Mouse (Mus musculus): ENCODE measurements at regions not wholly inside any gene's neighbourhood (a gene's known extent, or its start where the extent isn't known, plus 50 kb on each side); places are given as distances from the start of the nearest gene placed in this dataset.

- no peak for DNase-seq (ENCODE audit: low read depth, low spot score)
These were observed 230.6 kb downstream of the Snx10 start for GRCm38 (mm10) chr6:51754239-51754681.

DNA sequence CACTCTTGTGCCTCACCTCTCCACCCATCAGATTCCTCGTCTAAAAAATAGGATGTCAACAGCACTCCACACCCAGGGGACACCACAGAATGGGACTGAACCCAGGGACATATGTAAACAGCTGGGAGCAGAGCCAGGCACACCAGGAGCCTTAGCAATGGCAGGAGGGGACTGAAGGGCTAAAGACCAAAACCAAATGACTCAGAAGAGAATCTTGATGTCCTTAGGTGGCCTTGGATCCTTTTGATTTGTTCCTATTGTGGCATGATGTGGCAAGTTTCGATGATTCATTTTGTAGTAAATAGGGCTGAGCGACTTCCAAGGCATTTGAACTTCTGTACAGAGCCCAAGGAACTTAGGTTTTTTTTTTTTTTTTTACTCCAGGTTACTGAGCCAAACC lies 233.4 kb downstream of the Snx10 start:
- no peak for DNase-seq (ENCODE audit: low read depth, low spot score)

- no peak for DNase-seq (ENCODE audit: low read depth, low spot score)
These were observed 234.0 kb downstream of the Snx10 start for GRCm38 (mm10) chr6:51757746-51758145.

- no peak for DNase-seq (ENCODE audit: low read depth, low spot score)
These were observed 235.1 kb downstream of the Snx10 start for GRCm38 (mm10) chr6:51758781-51759180.

DNA sequence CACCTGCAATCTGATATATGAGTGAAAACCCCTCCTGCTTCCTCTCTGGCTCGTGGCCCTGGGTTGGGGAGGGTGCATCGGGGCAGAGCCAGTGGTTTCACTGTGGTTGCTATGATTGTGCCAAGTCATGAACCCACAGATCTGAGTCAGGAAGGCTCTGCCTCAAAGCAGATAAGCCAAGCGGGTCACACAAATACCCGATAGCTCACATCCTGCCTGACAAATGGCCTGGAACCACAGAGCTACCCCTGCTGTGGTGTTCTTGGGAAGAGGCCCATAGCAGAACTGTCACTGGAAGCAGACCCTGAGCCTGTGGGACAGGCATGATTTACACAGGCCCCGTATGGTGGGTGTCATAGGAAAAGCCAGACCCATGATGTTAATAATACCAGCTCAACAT lies 236.7 kb downstream of the Snx10 start:
- DNase-seq (ENCODE audit: low read depth, low spot score), result no peak

GRCm38 (mm10) chr6:51761506-51761905 lies 237.8 kb downstream of the Snx10 start:
- no peak for DNase-seq (ENCODE audit: low read depth, low spot score)

DNA sequence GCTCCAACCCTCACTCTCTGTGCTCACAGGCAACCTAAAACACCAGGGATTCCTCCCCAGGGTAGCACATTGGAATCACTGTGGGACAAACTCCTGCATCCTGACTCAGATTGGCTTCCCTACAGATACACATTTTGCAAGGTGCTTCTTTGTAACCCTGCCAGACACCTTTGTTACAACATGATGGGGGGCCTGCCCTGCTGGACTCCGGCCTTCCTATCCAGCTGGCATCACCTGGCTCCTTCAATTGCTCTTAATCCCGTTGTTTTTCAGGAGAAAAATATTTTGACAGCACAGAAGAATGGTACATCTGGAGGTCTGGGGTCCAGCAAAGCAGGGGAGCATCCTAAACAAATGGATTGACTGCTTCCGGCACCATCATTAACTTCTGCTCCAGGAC lies 242.8 kb downstream of the Snx10 start:
- no peak for DNase-seq (ENCODE audit: low read depth, low spot score)

GRCm38 (mm10) chr6:51767582-51768341 lies 244.1 kb downstream of the Snx10 start:
- DNase-seq (ENCODE audit: low read depth, low spot score), result no peak

DNA sequence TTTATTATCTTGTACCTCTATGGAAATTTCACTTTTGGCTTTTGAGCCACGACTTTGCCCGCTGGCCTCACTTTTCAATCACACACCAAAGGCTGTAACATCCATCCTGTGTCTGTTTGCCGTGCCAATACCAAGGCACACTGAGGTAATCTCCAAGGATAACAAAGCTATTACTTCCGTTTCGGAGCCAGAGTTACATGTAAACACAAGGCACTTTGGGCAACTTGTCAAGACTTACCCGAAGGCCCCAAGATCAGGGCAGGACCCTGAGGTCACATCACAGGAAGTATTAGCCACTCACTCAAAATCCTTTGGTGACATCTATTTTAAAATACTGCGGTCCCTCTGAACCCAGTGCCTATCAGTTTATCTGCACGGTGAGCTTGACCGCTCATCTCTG lies 241.3 kb downstream of the Skap2 start:
- DNase-seq (ENCODE audit: low read depth, low spot score), result no peak

GRCm38 (mm10) chr6:51771424-51771823 lies 240.9 kb downstream of the Skap2 start:
- no peak for DNase-seq (ENCODE audit: low read depth, low spot score)

- peak; percentile 36 for DNase-seq (ENCODE audit: low read depth, low spot score)
These were observed 237.6 kb downstream of the Skap2 start for GRCm38 (mm10) chr6:51774771-51775170.

GRCm38 (mm10) chr6:51785615-51786014 lies 226.7 kb downstream of the Skap2 start:
- DNase-seq (ENCODE audit: low read depth, low spot score), result no peak

DNA sequence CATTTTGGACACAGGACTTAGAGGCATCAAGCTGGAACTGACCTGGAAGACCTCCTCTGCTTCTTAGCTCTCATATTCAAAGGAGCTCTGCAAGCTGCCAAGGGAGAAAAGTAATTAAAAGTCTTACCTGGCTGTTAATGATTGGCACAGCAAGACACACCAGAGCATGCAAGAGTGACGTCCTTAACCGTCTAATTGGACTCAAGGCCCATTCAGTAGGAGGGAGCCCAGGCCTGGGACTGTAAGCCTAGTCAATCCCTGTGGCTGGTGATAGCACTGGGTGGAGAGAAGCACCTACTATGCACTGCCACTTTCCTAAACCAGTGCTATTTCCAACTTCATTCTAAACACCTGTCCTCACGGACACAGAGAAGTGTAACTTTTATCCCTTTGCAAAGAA lies 225.5 kb downstream of the Skap2 start:
- no peak for DNase-seq (ENCODE audit: low read depth, low spot score)

GRCm38 (mm10) chr6:51788156-51788555 lies 224.2 kb downstream of the Skap2 start:
- no peak for DNase-seq (ENCODE audit: low read depth, low spot score)

- no peak for DNase-seq (ENCODE audit: low read depth, low spot score)
These were observed 222.1 kb downstream of the Skap2 start for GRCm38 (mm10) chr6:51790293-51790692.

GRCm38 (mm10) chr6:51790693-51791092 lies 221.7 kb downstream of the Skap2 start:
- no peak for DNase-seq (ENCODE audit: low read depth, low spot score)

- DNase-seq (ENCODE audit: low read depth, low spot score), result peak; percentile 60
These were observed 217.0 kb downstream of the Skap2 start for GRCm38 (mm10) chr6:51795300-51795699.

- DNase-seq (ENCODE audit: low read depth, low spot score), result no peak
These were observed 213.6 kb downstream of the Skap2 start for GRCm38 (mm10) chr6:51798577-51799240.

GRCm38 (mm10) chr6:51805656-51806055 lies 206.7 kb downstream of the Skap2 start:
- DNase-seq (ENCODE audit: low read depth, low spot score), result no peak

Measured in A20 (cell line).